Mouse (Mus musculus): ENCODE measurements around the gene Enoph1. TPM values are rescaled to one million over a fixed set of nuclear protein-coding genes. Genes with fewer than 3 reads are reported as not detected.
A peak's percentile ranks its signal among the peaks of the same experiment; 100 is the strongest.

The Enoph1 gene
- total and polyA plus RNA-seq, 3 experiments, result 50.4 to 67.3 (median 52.4) TPM

- peak; percentile 79 for DNase-seq (ENCODE audit: extremely low read depth)
Measured at GRCm38 (mm10) chr5:100037965-100038713, 1.6 kb upstream of the Enoph1 start.

GRCm38 (mm10) chr5:100038714-100039601 is 827 bp upstream of the Enoph1 start:
- H3K27me3 ChIP-seq (replicated peaks), result no peaks in the 10 kb centered on the region
- H3K36me3 ChIP-seq (replicated peaks in 1 of 2; ENCODE audit: control insufficient read depth in 1 of 2, insufficient read depth in 1 of 2, low read length in 1 of 2), result peaks cover 21 to 54% of the 10 kb centered on the region in 2 experiments
- dilution Hi-C loops (cut with MboI; ENCODE audit: extremely low pct_ligation_motif_present, extremely low pct_unique_long_range_greater_than_20kb, low sequenced_read_pairs) (no loop called here), in situ Hi-C loops (cut with MboI; ENCODE audit: low pct_ligation_motif_present, low pct_unique_long_range_greater_than_20kb, low sequenced_read_pairs) (no loop called here)
- H3K4me3 ChIP-seq (replicated peaks in 1 of 3; ENCODE audit: low read depth in 2 of 3, low read length in 2 of 3, poor library complexity in 1 of 3), result peak overlapping the region; percentile 81 to 96 (median 94)
- H3K79me2 ChIP-seq (replicated peaks; ENCODE audit: control insufficient read depth, extremely low read depth, insufficient read depth, poor library complexity, severe bottlenecking), result peaks cover 71% of the 10 kb centered on the region
- H3K27ac ChIP-seq (ENCODE audit: insufficient read depth, low read depth), result peak overlapping the region; percentile 80
- 0 out of 2 replicates have a peak overlapping the region, but pooled peaks have one; percentile 3 for H3K4me2 ChIP-seq (ENCODE audit: insufficient read depth, low read depth, poor library complexity, severe bottlenecking)
- TF ChIP-seq NELFE (IDR thresholded peaks at IDR 0.05; ENCODE audit: low read depth, low read length), result no peak
- TF ChIP-seq TBP (conservative IDR thresholded peaks at IDR 0.05; ENCODE audit: low read depth, low read length), result peak; percentile 84
- peak; percentile 84 for TF ChIP-seq UBTF (IDR thresholded peaks at IDR 0.05; ENCODE audit: low read depth, low read length)
- TF ChIP-seq POLR2A (IDR thresholded peaks at IDR 0.05; ENCODE audit: low read depth, low read length), result peak; percentile 94
- peak; percentile 83 for DNase-seq (ENCODE audit: extremely low read depth)
- no peaks in the 10 kb centered on the region for H3K9me3 ChIP-seq (replicated peaks; ENCODE audit: low read length)
- H3K4me1 ChIP-seq (ENCODE audit: control insufficient read depth in 1 of 2, insufficient read depth in 2 of 2), result peaks cover 0 to 39% of the 10 kb centered on the region in 2 experiments; a peak in 2 of 4 replicates
- peak overlapping the region; percentile 98 for H3K9ac ChIP-seq (ENCODE audit: insufficient read depth, low read depth)

More at GRCm38 (mm10) chr5:100037965-100038713, 1.6 kb upstream of the Enoph1 start:
- H3K4me2 ChIP-seq (ENCODE audit: insufficient read depth, low read depth, poor library complexity, severe bottlenecking), result peak overlapping the region; percentile 79
- dilution Hi-C loops (cut with MboI; ENCODE audit: extremely low pct_ligation_motif_present, extremely low pct_unique_long_range_greater_than_20kb, low sequenced_read_pairs), result no loop called here
- H3K4me1 ChIP-seq (ENCODE audit: control insufficient read depth in 1 of 2, insufficient read depth in 2 of 2), result peaks cover 0 to 32% of the 10 kb centered on the region in 2 experiments; a peak in 2 of 4 replicates
- peaks cover 24 to 58% of the 10 kb centered on the region in 2 experiments for H3K36me3 ChIP-seq (replicated peaks in 1 of 2; ENCODE audit: control insufficient read depth in 1 of 2, insufficient read depth in 1 of 2, low read length in 1 of 2)
- no peaks in the 10 kb centered on the region for H3K27me3 ChIP-seq (replicated peaks)
- in situ Hi-C loops (cut with MboI; ENCODE audit: low pct_ligation_motif_present, low pct_unique_long_range_greater_than_20kb, low sequenced_read_pairs), result no loop called here
- TF ChIP-seq PAX5 (IDR thresholded peaks at IDR 0.05; ENCODE audit: low read length) (no peak), ZMIZ1 (IDR thresholded peaks at IDR 0.05; ENCODE audit: low read depth, low read length) (no peak), JUND (conservative IDR thresholded peaks at IDR 0.05; ENCODE audit: low read depth, low read length) (no peak), MAFK (IDR thresholded peaks at IDR 0.05; ENCODE audit: insufficient replicate concordance, low read length) (no peak), TCF12 (IDR thresholded peaks at IDR 0.05; ENCODE audit: low read depth, low read length) (no peak), CHD2 (IDR thresholded peaks at IDR 0.05; ENCODE audit: low read length) (no peak), EP300 (IDR thresholded peaks at IDR 0.05; ENCODE audit: low read length) (no peak), GABPA (IDR thresholded peaks at IDR 0.05; ENCODE audit: insufficient replicate concordance, low read depth, low read length) (no peak), JUN (IDR thresholded peaks at IDR 0.05; ENCODE audit: insufficient read depth, low read depth, low read length) (no peak), ELF1 (IDR thresholded peaks at IDR 0.05; ENCODE audit: low read depth, low read length) (no peak), RCOR1 (conservative IDR thresholded peaks at IDR 0.05; ENCODE audit: low read depth, low read length) (no peak), USF1 (IDR thresholded peaks at IDR 0.05; ENCODE audit: low read depth, low read length) (no peak), RAD21 (IDR thresholded peaks at IDR 0.05; ENCODE audit: low read depth, low read length) (no peak)
- peak overlapping the region; percentile 80 to 96 (median 81) for H3K4me3 ChIP-seq (replicated peaks in 1 of 3; ENCODE audit: low read depth in 2 of 3, low read length in 2 of 3, poor library complexity in 1 of 3)
- peaks cover 73% of the 10 kb centered on the region for H3K79me2 ChIP-seq (replicated peaks; ENCODE audit: control insufficient read depth, extremely low read depth, insufficient read depth, poor library complexity, severe bottlenecking)
- peak overlapping the region; percentile 98 for H3K9ac ChIP-seq (ENCODE audit: insufficient read depth, low read depth)
- no peaks in the 10 kb centered on the region for H3K9me3 ChIP-seq (replicated peaks; ENCODE audit: low read length)
- peak overlapping the region; percentile 80 for H3K27ac ChIP-seq (ENCODE audit: insufficient read depth, low read depth)

Measured in CH12.LX (cell line).